Mouse (Mus musculus): ENCODE measurements around the gene Slc3a2. TPM values are rescaled to one million over a fixed set of nuclear protein-coding genes. Genes with fewer than 3 reads are reported as not detected.
"Not testable (repeated sequence)": the region's sequence is repeated elsewhere in the genome, so short reads cannot be mapped to it uniquely, and the experiment has no call there.

Gene Slc3a2
- polyA plus RNA-seq, 1 experiment from 2014 or later, result 114 TPM

GRCm38 (mm10) chr19:8727495-8728114, 4.4 kb upstream of the Slc3a2 start:
- H3K4me3 ChIP-seq (replicated peaks), result no peak overlapping the region
- H3K27me3 ChIP-seq, result no peaks in the 10 kb centered on the region
- no peak for ATAC-seq (ENCODE audit: insufficient number of reproducible peaks, insufficient read depth, low FRiP score, low TSS enrichment, low read depth)
- peaks cover 32% of the 10 kb centered on the region for H3K36me3 ChIP-seq
- no peaks in the 10 kb centered on the region for H3K9me3 ChIP-seq
- no peak overlapping the region for H3K4me2 ChIP-seq
- H3K4me1 ChIP-seq (replicated peaks), result peaks cover 12% of the 10 kb centered on the region
- 28% methylated on average over 5 of the region's 5 CpGs for WGBS
- H3K27ac ChIP-seq, result 0 out of 2 replicates have a peak overlapping the region, but pooled peaks have one; percentile 23
- no peak overlapping the region for H3K9ac ChIP-seq (replicated peaks)

GRCm38 (mm10) chr19:8726609-8727390, 3.6 kb upstream of the Slc3a2 start:
- 19% methylated on average over 3 of the region's 3 CpGs for WGBS
- ATAC-seq (ENCODE audit: insufficient number of reproducible peaks, insufficient read depth, low FRiP score, low TSS enrichment, low read depth), result no peak
- no peak overlapping the region for H3K9ac ChIP-seq (replicated peaks)
- H3K9me3 ChIP-seq, result no peaks in the 10 kb centered on the region
- no peak overlapping the region for H3K4me2 ChIP-seq
- H3K27me3 ChIP-seq, result no peaks in the 10 kb centered on the region
- peaks cover 17% of the 10 kb centered on the region for H3K4me1 ChIP-seq (replicated peaks)
- peaks cover 32% of the 10 kb centered on the region for H3K36me3 ChIP-seq
- H3K4me3 ChIP-seq (replicated peaks), result no peak overlapping the region
- H3K27ac ChIP-seq, result no peak overlapping the region

- peak overlapping the region; percentile 74 for H3K4me3 ChIP-seq (replicated peaks)
- no peak for ATAC-seq (ENCODE audit: insufficient number of reproducible peaks, insufficient read depth, low FRiP score, low TSS enrichment, low read depth)
- H3K9ac ChIP-seq (replicated peaks), result peak overlapping the region; percentile 98
- 54% methylated on average over 4 of the region's 4 CpGs for WGBS
- H3K27ac ChIP-seq, result peak overlapping the region; percentile 98; the same call in 1 of the 2 replicates
- H3K4me1 ChIP-seq (replicated peaks), result peaks cover 22% of the 10 kb centered on the region
- no peaks in the 10 kb centered on the region for H3K9me3 ChIP-seq
- H3K27me3 ChIP-seq, result no peaks in the 10 kb centered on the region
- peak overlapping the region; percentile 86 for H3K4me2 ChIP-seq
- peaks cover 32% of the 10 kb centered on the region for H3K36me3 ChIP-seq
These were observed 2.0 kb upstream of the Slc3a2 start for GRCm38 (mm10) chr19:8725081-8725613.

GRCm38 (mm10) chr19:8724392-8724791, 1.2 kb upstream of the Slc3a2 start:
- Histone ChIP-seq H3K9ac (replicated peaks) (peak overlapping the region; percentile 98), H3K4me3 (replicated peaks) (peak overlapping the region; percentile 74), H3K27me3 (no peaks in the 10 kb centered on the region), H3K27ac (peak overlapping the region; percentile 98), H3K4me2 (peak overlapping the region; percentile 86), H3K9me3 (no peaks in the 10 kb centered on the region), H3K36me3 (peaks cover 32% of the 10 kb centered on the region), H3K4me1 (replicated peaks) (peaks cover 22% of the 10 kb centered on the region)
- WGBS, result 7% methylated on average over 2 of the region's 2 CpGs
- no peak for ATAC-seq (ENCODE audit: insufficient number of reproducible peaks, insufficient read depth, low FRiP score, low TSS enrichment, low read depth)

GRCm38 (mm10) chr19:8723574-8724346, 591 bp upstream of the Slc3a2 start:
- peaks cover 32% of the 10 kb centered on the region for H3K36me3 ChIP-seq
- H3K9ac ChIP-seq (replicated peaks), result peak overlapping the region; percentile 98
- WGBS, result under 1% methylated on average over 20 of the region's 20 CpGs
- ATAC-seq (ENCODE audit: insufficient number of reproducible peaks, insufficient read depth, low FRiP score, low TSS enrichment, low read depth), result no peak
- H3K27me3 ChIP-seq, result no peaks in the 10 kb centered on the region
- peaks cover 22% of the 10 kb centered on the region for H3K4me1 ChIP-seq (replicated peaks)
- peak overlapping the region; percentile 98 for H3K27ac ChIP-seq
- H3K4me2 ChIP-seq, result peak overlapping the region; percentile 86
- peak overlapping the region; percentile 74 for H3K4me3 ChIP-seq (replicated peaks)
- no peaks in the 10 kb centered on the region for H3K9me3 ChIP-seq

GRCm38 (mm10) chr19:8722559-8722906, 636 bp downstream of the Slc3a2 start:
- Histone ChIP-seq H3K9ac (replicated peaks) (peak overlapping the region; percentile 73), H3K36me3 (peaks cover 32% of the 10 kb centered on the region), H3K9me3 (no peaks in the 10 kb centered on the region), H3K27me3 (no peaks in the 10 kb centered on the region), H3K4me3 (replicated peaks) (peak overlapping the region; percentile 74), H3K27ac (peak overlapping the region; percentile 98), H3K4me1 (replicated peaks) (peaks cover 22% of the 10 kb centered on the region), H3K4me2 (peak overlapping the region; percentile 62)
- no peak for ATAC-seq (ENCODE audit: insufficient number of reproducible peaks, insufficient read depth, low FRiP score, low TSS enrichment, low read depth)
- WGBS, result 4% methylated on average over 5 of the region's 5 CpGs

- Histone ChIP-seq H3K4me2 (peak overlapping the region; percentile 62), H3K9me3 (no peaks in the 10 kb centered on the region), H3K4me3 (replicated peaks) (peak overlapping the region; percentile 74), H3K9ac (replicated peaks) (peak overlapping the region; percentile 73), H3K27ac (peak overlapping the region; percentile 98; the same call in 1 of the 2 replicates), H3K4me1 (replicated peaks) (peaks cover 22% of the 10 kb centered on the region), H3K36me3 (peaks cover 30% of the 10 kb centered on the region), H3K27me3 (no peaks in the 10 kb centered on the region)
- WGBS, result 58% methylated on average over 4 of the region's 4 CpGs
- no peak for ATAC-seq (ENCODE audit: insufficient number of reproducible peaks, insufficient read depth, low FRiP score, low TSS enrichment, low read depth)
These were observed 1.1 kb downstream of the Slc3a2 start for GRCm38 (mm10) chr19:8722021-8722420.

- Histone ChIP-seq H3K9ac (replicated peaks) (no peak overlapping the region), H3K9me3 (no peaks in the 10 kb centered on the region), H3K27ac (no peak overlapping the region), H3K27me3 (no peaks in the 10 kb centered on the region), H3K4me1 (replicated peaks) (peaks cover 22% of the 10 kb centered on the region), H3K4me2 (peak overlapping the region; percentile 62; the same call in 1 of the 2 replicates), H3K36me3 (peaks cover 24% of the 10 kb centered on the region), H3K4me3 (replicated peaks) (no peak overlapping the region)
- no peak for ATAC-seq (ENCODE audit: insufficient number of reproducible peaks, insufficient read depth, low FRiP score, low TSS enrichment, low read depth)
- WGBS, result 63% methylated on average over 1 of the region's 1 CpGs
These were observed 1.8 kb downstream of the Slc3a2 start for GRCm38 (mm10) chr19:8721378-8721777.

GRCm38 (mm10) chr19:8719037-8719436, 4.1 kb downstream of the Slc3a2 start:
- H3K9ac ChIP-seq (replicated peaks); H3K4me3 ChIP-seq (replicated peaks); ATAC-seq (ENCODE audit: insufficient number of reproducible peaks, insufficient read depth, low FRiP score, low TSS enrichment, low read depth); H3K27ac ChIP-seq; H3K36me3 ChIP-seq; H3K4me2 ChIP-seq; H3K27me3 ChIP-seq; H3K9me3 ChIP-seq: not testable (repeated sequence)
- H3K4me1 ChIP-seq (replicated peaks), result peaks cover 14% of the 10 kb centered on the region

GRCm38 (mm10) chr19:8718357-8718756, 4.8 kb downstream of the Slc3a2 start:
- WGBS, result 75% methylated on average over 3 of the region's 3 CpGs
- H3K36me3 ChIP-seq, result no peaks in the 10 kb centered on the region; the same call in 1 of the 2 replicates
- no peak for ATAC-seq (ENCODE audit: insufficient number of reproducible peaks, insufficient read depth, low FRiP score, low TSS enrichment, low read depth)

More at GRCm38 (mm10) chr19:8718357-8718756, 4.8 kb downstream of the Slc3a2 start:
- no peak overlapping the region for H3K4me3 ChIP-seq (replicated peaks)
- H3K27me3 ChIP-seq, result no peaks in the 10 kb centered on the region
- no peak overlapping the region for H3K4me2 ChIP-seq
- H3K4me1 ChIP-seq (replicated peaks), result peaks cover 16% of the 10 kb centered on the region
- no peak overlapping the region for H3K9ac ChIP-seq (replicated peaks)
- no peak overlapping the region for H3K27ac ChIP-seq
- H3K9me3 ChIP-seq, result no peaks in the 10 kb centered on the region

All from limb, embryonic 12.5 days (tissue).